Mouse (Mus musculus) heart, postnatal 0 days (tissue): ENCODE measurements around the gene Fabp1. TPM values are rescaled to one million over a fixed set of nuclear protein-coding genes. Genes with fewer than 3 reads are reported as not detected.

ENCODE experiments used
- ATAC-seq: fragments of 200-750 bp; cut with Nextera tagmentation; 2 replicates; pipeline ENCODE4 v1.8.0; 2017; ENCODE audit warnings: low read depth, moderate number of reproducible peaks, moderate library complexity; ENCODE audit not compliant: insufficient read depth
- DNase-seq: peaks from one replicate; pipeline ENCODE4 v3.0.0-alpha.2; 2016; ENCODE audit warnings: low spot score
- H3K27ac ChIP-seq: fragments of 300-500 bp; sonication (generic); 2 replicates; pipeline ENCODE4 v1.5.1; 2014; ENCODE audit warnings: low read depth, mild to moderate bottlenecking
- H3K27me3 ChIP-seq: fragments of 300-500 bp; sonication (generic); 2 replicates; pipeline ENCODE4 v1.6.1; 2014; ENCODE audit warnings: low read length, mixed read lengths; ENCODE audit not compliant: control insufficient read depth, insufficient read depth
- H3K36me3 ChIP-seq: fragments of 300-500 bp; sonication (generic); replicated peaks from 2 replicates; pipeline ENCODE4 v1.6.1; 2014; ENCODE audit warnings: low read length, mixed read lengths; ENCODE audit not compliant: control insufficient read depth, insufficient read depth
- H3K4me1 ChIP-seq: fragments of 300-500 bp; sonication (generic); 2 replicates; pipeline ENCODE4 v1.6.1; 2014; ENCODE audit warnings: antibody characterized with exemption; ENCODE audit not compliant: control insufficient read depth, insufficient read depth
- H3K4me2 ChIP-seq: fragments of 300-500 bp; sonication (generic); 2 replicates; pipeline ENCODE4 v1.6.1; 2014; ENCODE audit warnings: low read depth, mild to moderate bottlenecking, low read length, moderate library complexity
- H3K4me3 ChIP-seq: fragments of 300-500 bp; sonication (generic); 2 replicates; pipeline ENCODE4 v1.5.1; 2014; ENCODE audit warnings: low read depth, low read length
- H3K9ac ChIP-seq: fragments of 300-500 bp; sonication (generic); replicated peaks from 2 replicates; pipeline ENCODE4 v1.6.1; 2014; ENCODE audit warnings: low read depth, low read length, mixed read lengths
- H3K9me3 ChIP-seq: fragments of 300-500 bp; sonication (generic); replicated peaks from 2 replicates; pipeline ENCODE4 v1.6.1; 2016; ENCODE audit warnings: low read length; ENCODE audit not compliant: control insufficient read depth
- CTCF ChIP-seq: IDR thresholded peaks from 2 replicates; pipeline ENCODE4 v1.5.1; 2016; ENCODE audit warnings: antibody characterized with exemption, control low read depth, low read depth
- EP300 ChIP-seq: IDR thresholded peaks from 2 replicates; pipeline ENCODE4 v1.6.1; 2016; ENCODE audit warnings: antibody characterized with exemption, low read depth
- WGBS: fragments of 180-500 bp; shearing (Covaris S2); extraction: QIAGEN DNeasy Blood & Tissue Kit; methylation state at CpG from one replicate; pipeline ENCODE4 v1.1.7; 2014; 5-methylcytosine and 5-hydroxymethylcytosine counted together
- polyA plus RNA-seq: library from polyadenylated mRNA; unstranded; fragments of >200 nt; fragmentation: Nextera tagmentation; extraction: Ambion mirVana; gene quantifications from 2 replicates; pipeline ENCODE4 v1.2.1, GENCODE M21; 2015
- total RNA-seq: library from RNA; depleted of rRNA; stranded (reverse); fragments of >200 nt; gene quantifications from 2 replicates; pipeline ENCODE4 v1.2.3, GENCODE M21; 2014; ENCODE audit warnings: low replicate concordance

Gene Fabp1
- total and polyA plus RNA-seq, 2 experiments from 2014 or later = 0.83 TPM; not detected in 1

- 11% methylated on average over 7 of the region's 7 CpGs for WGBS
Measured at GRCm38 (mm10) chr6:71227157-71227770, 27.6 kb downstream of the Fabp1 start.

GRCm38 (mm10) chr6:71235121-71235520 lies 35.5 kb downstream of the Fabp1 start:
- no peak overlapping the region for H3K9ac ChIP-seq
- no peak overlapping the region for H3K4me3 ChIP-seq
- H3K4me1 ChIP-seq = no peaks in the 10 kb centered on the region
- DNase-seq = no peak
- H3K27ac ChIP-seq = 0 out of 2 replicates have a peak overlapping the region, but pooled peaks have one; percentile 7
- H3K27me3 ChIP-seq = no peaks in the 10 kb centered on the region
- peaks cover 62% of the 10 kb centered on the region for H3K36me3 ChIP-seq
- no peak overlapping the region for H3K4me2 ChIP-seq
- TF ChIP-seq CTCF = no peak
- TF ChIP-seq EP300 = no peak
- H3K9me3 ChIP-seq = no peaks in the 10 kb centered on the region
- WGBS = 57% methylated on average over 13 of the region's 13 CpGs
- ATAC-seq = no peak

More at GRCm38 (mm10) chr6:71227157-71227770, 27.6 kb downstream of the Fabp1 start:
- H3K27ac ChIP-seq = peak overlapping the region; percentile 86
- H3K9ac ChIP-seq = no peak overlapping the region
- H3K36me3 ChIP-seq = peaks cover 33% of the 10 kb centered on the region
- H3K4me1 ChIP-seq = peaks cover 20% of the 10 kb centered on the region
- no peak overlapping the region for H3K4me3 ChIP-seq
- DNase-seq (peak; percentile 72), ATAC-seq (peak; percentile 80)
- no peaks in the 10 kb centered on the region for H3K9me3 ChIP-seq
- no peaks in the 10 kb centered on the region for H3K27me3 ChIP-seq
- H3K4me2 ChIP-seq = no peak overlapping the region
- TF ChIP-seq EP300 = no peak
- TF ChIP-seq CTCF = no peak

- Histone ChIP-seq H3K9me3 (no peaks in the 10 kb centered on the region), H3K36me3 (peaks cover 57% of the 10 kb centered on the region), H3K9ac (no peak overlapping the region), H3K27me3 (no peaks in the 10 kb centered on the region), H3K4me3 (no peak overlapping the region), H3K27ac (peak overlapping the region; percentile 53), H3K4me1 (peaks cover 8% of the 10 kb centered on the region; the same call in 1 of the 2 replicates), H3K4me2 (no peak overlapping the region)
- DNase-seq (no peak), ATAC-seq (peak; percentile 39)
- no peak for TF ChIP-seq CTCF
- TF ChIP-seq EP300 = no peak
- whole genome bisulfite sequencing = 42% methylated on average over 3 of the region's 3 CpGs
Measured at GRCm38 (mm10) chr6:71235944-71236343, 36.3 kb downstream of the Fabp1 start.

- WGBS = 81% methylated on average over 6 of the region's 6 CpGs
- H3K27me3 ChIP-seq = no peaks in the 10 kb centered on the region
- peaks cover 55% of the 10 kb centered on the region for H3K36me3 ChIP-seq
- H3K9ac ChIP-seq = no peak overlapping the region
- TF ChIP-seq CTCF = no peak
- no peak for TF ChIP-seq EP300
- H3K27ac ChIP-seq = peak overlapping the region; percentile 53
- no peak for DNase-seq
- ATAC-seq = no peak
- no peaks in the 10 kb centered on the region for H3K9me3 ChIP-seq
- H3K4me3 ChIP-seq = no peak overlapping the region
- H3K4me1 ChIP-seq = peaks cover 13% of the 10 kb centered on the region; the same call in 1 of the 2 replicates
- no peak overlapping the region for H3K4me2 ChIP-seq
Measured at GRCm38 (mm10) chr6:71236506-71236905, 36.9 kb downstream of the Fabp1 start.

- DNase-seq = no peak
- Histone ChIP-seq H3K27me3 (no peaks in the 10 kb centered on the region), H3K36me3 (peaks cover 55% of the 10 kb centered on the region), H3K9me3 (no peaks in the 10 kb centered on the region), H3K4me3 (no peak overlapping the region), H3K4me1 (peaks cover 14% of the 10 kb centered on the region; the same call in 1 of the 2 replicates), H3K4me2 (no peak overlapping the region), H3K9ac (no peak overlapping the region), H3K27ac (no peak overlapping the region)
- no peak for ATAC-seq
- WGBS = 82% methylated on average over 6 of the region's 6 CpGs
- no peak for TF ChIP-seq EP300
- TF ChIP-seq CTCF = no peak
Measured at GRCm38 (mm10) chr6:71237031-71237431, 37.4 kb downstream of the Fabp1 start.
